Mouse (Mus musculus) c-Kit-positive CD71-negative TER-119-negative erythroid progenitor cells, embryonic 14.5 days (primary cell): ENCODE measurements around the gene Gm49361.
"Not testable (repeated sequence)": the region's sequence is repeated elsewhere in the genome, so short reads cannot be mapped to it uniquely, and the experiment has no call there.

Source experiments
- DNase-seq: peaks from one replicate; pipeline ENCODE4 v3.0.0-alpha.2; 2013; ENCODE audit warnings: low read depth

Gene Gm49361

DNA sequence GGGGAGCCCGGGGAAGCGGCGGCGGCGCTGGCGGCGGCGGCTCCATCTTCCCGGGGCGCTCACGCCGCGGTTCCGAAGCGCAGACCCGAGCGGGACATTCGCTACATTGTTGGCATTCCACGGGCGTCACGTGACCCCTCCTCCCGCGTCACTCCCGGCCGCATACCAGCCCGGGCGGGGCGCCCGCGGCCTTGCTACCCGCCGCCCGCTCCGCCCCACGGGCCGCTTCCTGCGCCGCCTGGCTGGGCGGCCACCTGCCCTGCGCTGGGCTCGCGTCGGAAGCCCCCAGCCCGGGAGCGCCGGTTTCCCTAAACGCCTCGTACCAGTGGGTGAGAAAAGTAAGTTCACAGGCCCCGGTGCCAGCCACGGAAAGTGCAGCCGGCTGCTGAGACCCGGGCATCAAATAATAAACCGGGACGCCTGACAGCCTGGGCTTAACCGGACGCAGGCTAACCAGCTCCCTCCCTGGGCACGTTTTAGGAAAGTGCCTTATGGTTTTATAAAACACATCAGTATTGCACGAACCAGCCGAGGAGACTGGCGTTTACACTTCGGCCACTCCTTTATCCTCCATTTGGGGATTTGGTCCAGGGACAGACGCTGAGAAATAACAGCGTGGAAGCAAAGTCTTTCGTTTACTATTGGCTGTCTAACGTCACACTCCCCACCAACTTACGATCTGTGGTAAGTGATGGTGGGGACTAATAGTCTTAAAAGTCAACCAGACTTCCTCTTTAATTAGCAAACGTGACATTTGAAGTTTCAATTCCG, at the start of gene Gm49361:
Gm49361 (minus strand) TSS at position 103 of the 771 bp plus-strand sequence.
- DNase-seq, result peak; percentile 45

DNA sequence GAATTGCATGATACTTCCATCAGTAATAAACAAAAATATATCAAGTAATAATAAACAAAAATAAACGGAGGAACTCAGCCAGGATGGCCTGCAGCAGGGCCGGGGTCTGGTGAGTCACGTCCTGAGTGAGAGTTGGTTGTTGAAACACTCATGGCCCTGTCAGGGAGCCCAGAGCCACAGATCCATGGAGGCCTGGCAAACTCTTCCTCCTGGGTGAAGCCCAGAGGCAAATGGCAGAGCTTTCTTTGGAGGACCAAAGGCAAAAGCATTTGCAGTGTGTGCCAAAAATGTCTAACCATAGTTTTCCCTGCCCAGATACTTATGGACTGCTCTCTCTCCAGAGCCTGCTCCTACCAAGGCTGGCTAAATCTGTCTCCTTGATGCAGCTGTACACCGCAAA, 45.3 kb upstream of the Gm49361 start:
- no peak for DNase-seq

DNA sequence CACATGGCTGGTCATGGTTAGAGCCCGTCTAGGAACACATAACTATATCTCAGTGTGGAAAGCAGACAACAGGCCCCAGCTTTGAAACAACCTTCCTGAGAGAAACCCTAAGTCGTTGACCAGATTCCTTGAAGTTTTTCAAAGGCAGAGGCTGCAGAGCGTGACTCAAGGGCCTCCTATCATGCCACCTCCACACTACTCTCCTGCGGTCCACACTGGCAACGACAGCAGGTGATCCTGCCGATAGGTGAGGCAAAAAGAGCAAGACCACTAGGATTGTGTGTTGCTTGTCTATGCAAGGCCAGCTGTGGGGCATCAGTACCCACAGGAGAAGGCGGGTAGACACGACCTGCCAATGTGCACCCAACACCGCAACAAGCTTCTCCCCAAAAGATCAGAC, 43.9 kb upstream of the Gm49361 start:
- no peak for DNase-seq

DNA sequence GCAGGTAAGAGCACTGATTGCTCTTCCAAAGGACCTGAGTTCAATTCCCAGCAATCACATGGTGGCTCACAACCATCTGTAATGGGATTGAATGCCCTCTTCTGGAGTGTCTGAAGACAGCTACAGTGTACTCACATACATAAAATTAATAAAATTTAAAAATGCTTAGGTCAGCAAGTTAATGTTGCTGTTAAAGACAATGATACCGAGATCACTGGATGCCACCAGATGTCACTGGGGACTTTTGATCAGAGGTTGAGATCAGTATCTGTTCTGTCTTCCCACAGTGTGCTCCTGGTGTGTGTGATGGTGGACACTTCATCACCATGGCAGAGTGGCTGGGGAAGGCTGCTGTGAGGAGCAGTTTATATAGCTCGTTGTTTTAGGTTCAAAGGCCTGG, 43.4 kb upstream of the Gm49361 start:
- no peak for DNase-seq

DNA sequence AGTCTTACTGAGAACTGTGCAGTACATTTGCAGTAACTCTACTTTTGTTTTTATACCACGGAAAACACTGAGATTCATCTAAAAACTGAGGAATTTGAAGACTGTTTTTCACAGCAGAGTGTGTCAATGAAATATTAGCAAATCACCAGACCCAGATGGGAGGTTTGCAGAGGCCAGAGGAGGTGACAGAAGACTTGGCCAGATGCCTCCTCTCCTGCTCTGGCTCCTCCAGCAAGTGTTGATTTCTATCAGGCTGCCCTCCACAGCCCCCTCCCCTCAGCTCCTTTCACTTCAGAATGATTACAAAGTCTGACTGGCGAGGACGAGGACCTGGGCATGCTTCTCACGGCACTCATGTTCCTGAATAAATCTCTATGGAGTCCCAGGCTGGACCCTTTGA, 41.5 kb upstream of the Gm49361 start:
- DNase-seq, result no peak

DNA sequence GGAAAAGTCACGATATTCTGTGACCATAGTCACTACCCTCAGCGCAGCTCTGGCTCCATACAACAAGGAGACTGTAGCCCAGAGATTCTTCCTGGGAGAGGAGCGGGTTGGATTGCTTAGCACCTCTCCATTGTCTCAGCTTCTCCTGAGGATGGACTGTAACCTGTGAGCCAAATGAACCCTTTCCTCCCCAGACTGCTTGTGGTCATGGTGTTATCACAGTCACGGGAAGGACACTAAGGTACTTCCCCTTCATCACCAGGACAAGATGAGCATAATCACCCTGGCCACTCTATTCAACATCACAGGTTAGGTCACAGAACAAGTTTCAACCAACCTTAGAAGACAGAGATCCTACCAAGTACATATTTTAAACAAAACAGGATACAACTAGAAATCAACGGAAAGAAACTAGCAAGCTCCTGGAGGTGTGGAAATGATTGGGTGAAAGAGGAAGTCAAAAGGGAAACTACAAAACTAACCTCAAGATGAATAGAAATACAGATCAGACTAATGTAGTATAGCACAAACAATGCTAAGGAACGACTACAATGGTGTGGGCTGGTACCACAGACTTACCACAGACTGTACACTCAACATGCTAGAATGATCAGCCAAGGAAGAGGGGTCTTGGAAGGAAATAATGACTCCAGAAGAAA, 26.4 kb upstream of the Gm49361 start:
- DNase-seq, result peak; percentile 26

DNA sequence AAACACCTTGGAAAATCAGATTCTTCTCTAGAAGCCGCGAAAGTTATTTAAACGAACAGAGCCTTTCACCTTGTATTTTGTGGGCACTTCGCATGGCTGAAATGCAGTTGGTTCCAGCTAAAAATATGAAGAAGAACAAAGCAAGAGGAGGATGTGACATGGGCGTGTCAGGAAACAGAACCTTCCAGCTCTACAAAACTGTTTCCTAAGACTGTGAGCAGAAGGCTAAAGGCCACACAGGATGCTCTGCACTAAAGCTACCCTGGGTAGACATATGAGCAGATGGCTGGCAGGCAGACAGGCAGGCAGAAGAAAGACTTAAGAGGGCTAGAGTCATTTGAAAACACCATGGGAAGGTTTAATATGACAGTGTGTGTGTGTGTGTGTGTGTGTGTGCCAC, 23.2 kb upstream of the Gm49361 start:
- no peak for DNase-seq

DNA sequence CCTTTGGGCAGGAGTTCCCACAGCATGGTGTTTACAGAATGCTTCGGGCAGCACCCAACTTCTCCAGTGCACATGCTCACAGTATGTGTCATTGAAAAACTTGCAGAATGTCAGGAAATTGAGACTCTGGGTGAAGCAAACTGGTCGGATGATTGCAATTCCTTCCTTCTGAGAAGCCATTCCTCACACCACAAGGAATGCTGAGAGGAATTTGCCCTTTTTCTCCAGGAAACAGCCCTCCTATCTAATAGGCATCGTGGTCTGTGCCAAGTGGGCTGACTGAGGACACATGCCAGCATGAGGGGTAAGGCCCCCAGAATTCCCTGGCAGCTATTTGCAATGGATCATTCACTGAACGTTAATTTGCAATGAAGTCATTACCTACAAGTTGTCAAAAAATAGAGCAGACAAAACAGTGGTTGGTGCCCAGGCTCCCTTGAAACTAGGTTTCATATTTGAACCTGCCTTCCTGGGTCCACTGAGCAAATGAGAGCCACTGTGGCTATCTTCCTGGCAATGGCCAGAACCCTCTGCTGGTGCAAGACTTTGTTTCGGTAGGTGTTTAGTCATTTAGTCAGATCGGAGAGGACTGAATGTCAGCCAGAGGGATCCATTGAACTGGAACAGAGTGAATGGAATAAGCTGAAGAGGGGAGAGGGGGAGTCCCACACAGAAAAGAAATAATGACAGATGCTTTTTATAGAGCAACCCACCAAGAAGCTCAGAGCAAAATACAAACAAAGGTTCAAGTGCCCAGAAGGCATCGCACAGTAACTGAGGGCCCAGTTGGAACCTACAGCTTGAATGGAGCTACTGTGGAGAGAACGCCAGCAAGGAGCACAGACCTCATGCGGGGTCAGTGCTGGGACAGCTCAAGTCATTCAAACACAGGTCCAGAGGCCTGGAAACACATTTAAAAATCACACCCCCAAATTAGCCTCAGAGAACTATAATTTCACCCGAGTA, 14.8 kb upstream of the Gm49361 start:
- no peak for DNase-seq

DNA sequence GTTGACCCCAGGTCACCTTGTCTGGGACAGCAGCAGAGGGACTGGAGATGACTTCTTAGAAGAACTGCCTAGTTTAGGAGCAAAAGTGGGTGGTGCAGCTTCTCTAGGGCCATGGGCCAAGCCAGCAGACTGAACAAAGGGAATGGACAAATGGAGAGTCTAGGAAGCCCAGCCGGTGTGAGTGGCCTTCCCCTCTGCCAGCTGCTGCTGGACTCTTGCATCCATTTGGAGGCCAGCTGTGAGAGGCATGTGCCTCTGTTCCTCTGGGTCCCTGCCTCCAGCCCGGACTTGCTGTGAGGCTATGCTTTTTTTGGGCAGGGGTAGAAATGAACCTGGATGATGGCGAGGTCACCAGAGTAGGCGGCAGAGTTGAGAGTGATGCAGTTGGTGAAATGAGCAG, 12.3 kb upstream of the Gm49361 start, which contains the start of gene Lats2:
Lats2 (minus strand) TSS at position 152 of the 400 bp plus-strand sequence.
- no peak for DNase-seq

DNA sequence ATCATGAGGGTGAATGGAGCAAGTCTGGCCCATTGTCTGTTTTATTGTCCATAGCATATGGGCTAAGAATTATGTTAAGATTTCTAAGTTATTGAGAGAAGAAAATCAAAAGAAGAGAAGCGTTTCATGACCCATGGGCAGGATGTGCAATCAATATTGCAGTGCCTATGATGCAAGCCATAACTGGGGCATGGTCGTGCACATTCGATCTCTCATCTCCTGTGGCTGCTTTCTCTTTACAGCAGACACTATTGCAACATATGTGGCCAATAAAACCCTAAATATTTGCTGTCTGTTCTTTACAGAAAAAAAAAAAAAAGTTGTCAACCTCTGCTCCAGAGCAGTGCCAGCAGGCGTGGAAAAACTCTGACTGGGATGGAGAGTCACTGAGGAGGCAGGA, 10.2 kb upstream of the Gm49361 start:
- DNase-seq, result no peak

DNA sequence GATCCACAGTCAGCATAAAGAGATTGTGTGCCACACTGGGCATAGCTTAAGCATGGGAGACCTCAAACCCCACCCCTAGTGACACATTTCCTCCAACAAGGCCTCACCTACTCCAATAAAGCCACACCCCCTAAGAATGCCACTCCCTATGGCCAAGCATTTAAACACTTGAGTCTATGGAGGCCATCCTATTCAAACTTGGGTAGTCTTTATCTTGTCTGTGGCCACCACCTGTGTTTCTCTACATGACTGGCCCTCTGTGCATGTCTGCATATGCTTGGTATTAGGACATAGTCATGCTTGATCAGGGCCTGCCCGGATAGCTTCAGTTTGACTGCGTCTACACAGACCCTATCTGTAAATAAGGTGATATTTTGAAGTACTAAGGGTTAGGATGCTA, 9.8 kb upstream of the Gm49361 start:
- no peak for DNase-seq

DNA sequence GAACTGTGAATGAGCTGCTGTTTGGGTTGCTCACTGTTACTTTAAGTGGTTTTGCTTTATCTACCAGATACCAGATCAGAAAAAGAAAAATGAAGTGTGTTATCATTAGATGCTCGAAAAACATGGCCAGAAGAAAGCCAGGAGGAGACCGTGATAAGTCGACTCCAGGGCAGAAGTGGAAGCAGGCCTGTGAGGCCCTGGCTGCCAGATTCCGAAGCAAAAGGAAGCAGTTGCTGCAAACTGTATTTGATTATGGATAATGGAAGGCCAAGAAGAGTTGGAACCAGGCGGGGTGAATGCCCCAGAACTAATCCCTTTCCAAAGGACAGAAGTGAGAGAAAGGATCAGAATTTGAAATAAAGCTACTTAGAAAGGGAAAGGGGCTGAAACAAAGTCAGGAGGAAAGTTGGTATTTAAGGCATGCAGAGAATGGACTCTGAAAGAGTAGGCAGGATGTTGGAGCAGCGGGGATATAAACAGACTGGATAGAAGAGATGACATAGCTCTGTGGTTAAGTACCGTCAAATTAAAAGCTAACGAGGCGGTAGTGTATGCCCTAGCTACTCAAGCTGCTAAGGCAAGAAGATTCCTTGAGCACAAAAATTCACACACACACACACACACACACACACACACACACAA, 7.6 kb upstream of the Gm49361 start:
- no peak for DNase-seq

DNA sequence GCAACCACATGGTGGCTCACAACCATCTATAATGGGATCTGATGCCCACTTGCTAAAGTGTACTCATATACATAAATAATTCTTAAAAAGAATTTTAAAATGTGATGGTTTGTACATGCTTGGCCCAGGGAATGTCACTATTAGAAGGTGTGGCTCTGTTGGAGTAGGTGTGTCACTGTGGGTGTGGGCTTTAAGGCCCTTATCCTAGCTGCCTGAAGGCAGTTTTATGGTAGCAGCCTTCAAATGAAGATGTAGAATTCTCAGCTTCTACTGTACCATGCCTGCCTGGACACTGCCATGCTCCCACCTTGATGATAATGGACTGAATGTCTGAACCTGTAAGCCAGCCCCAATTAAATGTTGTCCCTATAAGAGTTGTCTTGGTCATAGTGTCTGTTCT, 5.1 kb upstream of the Gm49361 start:
- not testable (repeated sequence) for DNase-seq

DNA sequence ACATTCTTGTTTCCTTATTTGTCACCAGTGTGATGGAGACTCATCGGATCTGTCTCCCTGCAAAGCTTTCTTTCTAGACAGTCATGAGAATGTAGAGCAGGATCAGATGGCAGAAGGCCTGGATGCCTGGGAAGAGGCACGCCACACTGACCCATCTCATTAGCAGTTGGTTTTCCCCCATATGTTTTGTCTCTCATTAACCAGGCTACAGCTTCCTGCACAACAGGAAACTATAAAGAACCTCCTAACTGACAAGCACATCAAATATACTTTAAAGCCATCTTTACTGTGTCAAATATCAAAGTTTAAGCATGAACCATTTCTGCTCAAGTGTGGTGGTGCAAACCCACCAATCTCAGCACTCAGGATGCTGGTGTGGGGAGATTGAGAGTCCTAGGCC, 3.6 kb upstream of the Gm49361 start:
- DNase-seq, result no peak

DNA sequence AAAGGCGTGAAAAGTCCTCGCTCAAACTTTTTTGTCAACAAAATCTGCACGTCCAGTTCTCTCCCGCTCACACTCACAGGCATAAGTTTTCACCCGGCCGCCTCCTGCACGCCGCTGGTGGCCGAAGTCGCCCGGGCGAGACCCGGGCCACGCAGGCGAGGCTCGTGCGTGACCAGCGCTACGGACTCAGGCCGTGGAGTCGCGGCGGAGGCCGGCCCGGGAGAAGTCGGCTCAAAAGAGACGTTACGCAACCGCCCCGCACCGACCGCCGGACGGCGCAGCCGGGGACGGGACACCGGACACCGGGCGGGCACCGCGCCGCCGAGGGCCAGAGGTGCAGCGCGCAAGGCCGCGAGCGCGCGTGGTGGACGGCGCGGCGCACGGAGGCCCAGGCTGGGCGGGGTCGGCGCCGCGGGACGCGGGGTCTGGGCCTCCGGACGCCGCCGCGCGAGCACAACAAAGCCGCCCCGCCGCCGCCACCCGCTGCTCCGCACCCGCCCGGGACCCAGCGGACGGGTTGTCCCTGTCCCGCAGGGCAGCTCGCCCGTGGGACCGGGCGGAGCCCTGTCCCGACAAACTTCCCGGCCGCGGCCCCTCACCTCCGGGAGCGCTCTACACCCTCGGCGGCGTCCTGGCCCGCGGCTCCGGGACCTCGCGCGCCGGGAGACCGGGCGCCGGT, 473 bp downstream of the Gm49361 start:
- no peak for DNase-seq

DNA sequence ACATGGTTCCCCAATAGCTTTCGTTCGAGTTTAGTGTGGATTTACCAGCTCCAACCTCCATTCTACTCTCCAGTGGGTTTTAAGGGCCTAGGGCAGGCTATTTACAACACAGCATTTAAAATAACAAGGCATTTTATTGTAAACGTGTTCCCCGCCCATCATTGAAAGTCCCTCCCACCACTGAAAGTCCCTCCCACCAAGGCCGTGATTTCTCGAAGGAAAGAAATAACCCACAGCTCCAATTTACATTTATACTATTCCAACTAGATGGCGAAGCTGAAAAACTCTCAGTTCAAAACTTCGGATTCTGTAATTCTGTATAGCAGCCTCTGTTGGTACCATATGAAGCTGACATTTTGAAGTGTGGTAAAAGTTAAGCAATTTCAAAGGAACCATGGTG, 1.4 kb downstream of the Gm49361 start:
- no peak for DNase-seq

DNA sequence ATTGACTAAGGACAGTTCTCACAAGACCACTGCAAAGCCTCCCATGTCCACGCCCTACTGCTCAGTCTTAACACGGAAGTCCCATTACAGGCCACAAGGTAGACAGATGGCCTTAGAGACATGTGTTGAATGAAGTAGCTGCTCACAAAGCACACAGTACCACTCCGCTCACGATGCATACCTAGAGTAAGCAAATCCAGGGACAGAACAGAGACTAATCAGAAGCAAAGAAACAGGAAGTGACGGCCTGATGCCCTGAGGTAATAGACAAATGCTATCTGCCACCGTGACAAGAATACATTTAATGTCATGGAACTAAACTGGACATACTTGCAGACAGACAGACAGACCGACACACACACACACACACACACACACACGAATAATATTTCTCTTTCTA, 5.3 kb downstream of the Gm49361 start:
- DNase-seq, result no peak

DNA sequence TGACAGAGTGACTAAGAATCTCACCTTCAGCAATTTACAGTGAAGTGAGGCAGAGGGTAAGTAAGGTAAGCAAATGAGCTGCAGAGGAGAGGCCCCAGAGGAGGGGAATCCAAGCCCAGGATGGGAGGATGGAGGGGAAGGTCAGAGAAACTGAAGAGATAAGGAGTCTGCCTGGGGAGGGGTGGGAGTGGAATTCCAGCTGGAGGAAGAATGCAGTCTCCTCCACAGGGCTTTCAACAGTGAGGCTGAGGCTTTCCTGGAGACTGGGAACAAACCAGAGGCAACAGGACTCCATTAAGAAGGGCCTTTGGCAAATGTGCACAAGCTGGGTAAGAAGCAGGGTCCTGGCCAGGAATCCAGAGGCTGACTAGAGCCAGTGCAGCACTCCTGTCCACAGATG, 8.8 kb downstream of the Gm49361 start:
- no peak for DNase-seq

DNA sequence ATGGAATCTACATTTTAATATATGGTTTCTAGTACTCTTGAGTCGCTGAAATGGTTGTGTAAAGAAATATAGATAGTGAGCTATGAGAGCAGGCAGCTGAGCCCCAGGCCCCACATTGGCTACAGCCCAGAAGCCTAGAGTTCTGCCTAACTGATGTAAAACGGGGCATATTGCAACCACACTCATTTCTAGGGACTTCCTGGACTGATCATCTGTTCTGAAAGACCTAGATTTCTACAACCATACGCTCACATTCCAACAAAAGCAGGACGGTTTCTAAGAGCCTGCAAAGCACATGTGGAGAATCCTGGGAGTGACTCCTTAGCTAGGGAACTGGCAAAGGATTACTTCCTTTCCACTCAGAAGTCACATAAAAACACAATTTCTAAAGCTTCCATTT, 9.8 kb downstream of the Gm49361 start:
- DNase-seq, result no peak

DNA sequence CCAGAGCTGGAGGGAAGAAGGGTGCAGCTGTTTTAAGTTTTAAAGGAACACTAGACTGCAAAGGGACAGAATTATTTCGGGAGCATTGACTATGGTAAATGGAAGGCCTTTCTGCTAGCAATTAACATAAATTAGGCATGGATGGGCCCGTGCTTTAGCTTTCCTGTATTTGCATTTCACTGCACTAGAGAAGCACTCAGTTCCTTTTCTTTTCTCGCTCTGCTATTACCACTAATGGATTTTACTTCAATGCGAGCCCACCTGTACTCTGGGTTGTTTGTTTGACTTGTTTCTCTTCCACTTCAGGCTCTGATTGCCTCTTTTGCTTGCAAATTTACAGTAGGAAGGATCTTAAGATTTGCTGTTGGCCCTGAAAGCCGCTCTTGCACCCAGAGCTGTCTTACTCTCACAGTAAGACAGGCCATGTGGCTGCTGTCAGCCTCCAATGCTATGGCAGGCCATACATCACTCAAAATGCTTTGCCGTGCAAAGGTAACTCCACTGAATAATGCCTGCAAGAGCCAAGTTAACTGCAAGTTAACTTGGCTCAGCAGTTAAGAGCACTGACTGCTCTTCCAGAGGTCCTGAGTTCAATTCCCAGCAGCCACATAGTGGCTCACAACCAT, 13.1 kb downstream of the Gm49361 start:
- DNase-seq, result no peak

DNA sequence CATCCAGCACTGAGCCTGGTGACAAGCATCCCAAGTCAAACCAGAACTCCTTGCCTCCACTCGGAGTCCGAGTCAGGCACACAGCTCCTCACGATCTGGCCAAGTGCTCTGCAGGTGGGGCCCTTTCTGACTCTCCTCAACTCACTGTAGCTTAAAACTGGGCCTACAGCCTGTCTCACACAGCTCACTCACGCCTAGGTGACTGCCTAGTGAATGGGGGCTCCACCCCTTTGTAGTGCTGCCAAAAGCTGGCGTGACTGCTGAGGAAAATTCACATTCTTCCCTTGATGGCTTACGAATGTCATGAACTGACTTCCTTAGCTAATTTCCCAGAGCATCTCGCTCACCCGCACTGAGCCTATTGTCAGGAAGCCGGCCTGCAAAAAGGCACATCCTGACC, 15.4 kb downstream of the Gm49361 start:
- no peak for DNase-seq
